Mouse (Mus musculus) stomach, embryonic 15.5 days (tissue): ENCODE results near the gene Prpf40a. TPM values are rescaled to one million over a fixed set of nuclear protein-coding genes. Genes with fewer than 3 reads are reported as not detected.
A peak's percentile ranks its signal among the peaks of the same experiment; 100 is the strongest.

Experiments
- ATAC-seq: fragments of 200-750 bp; cut with Nextera tagmentation; 2 replicates; pipeline ENCODE4 v1.8.0; 2017; ENCODE audit warnings: low read depth, moderate number of reproducible peaks, moderate TSS enrichment; ENCODE audit not compliant: insufficient read depth, low FRiP score
- H3K27ac ChIP-seq: fragments of 300-500 bp; sonication (generic); 2 replicates; pipeline ENCODE4 v1.5.1; 2015; ENCODE audit warnings: mild to moderate bottlenecking, inconsistent platforms
- H3K27me3 ChIP-seq: fragments of 300-500 bp; sonication (generic); replicated peaks from 2 replicates; pipeline ENCODE4 v1.6.1; 2015; ENCODE audit warnings: inconsistent platforms
- H3K36me3 ChIP-seq: fragments of 300-500 bp; sonication (generic); 2 replicates; pipeline ENCODE4 v1.6.1; 2015; ENCODE audit warnings: inconsistent platforms
- H3K4me1 ChIP-seq: fragments of 300-500 bp; sonication (generic); 2 replicates; pipeline ENCODE4 v1.6.1; 2015; ENCODE audit warnings: inconsistent platforms
- H3K4me2 ChIP-seq: fragments of 300-500 bp; sonication (generic); 2 replicates; pipeline ENCODE4 v1.6.1; 2015; ENCODE audit warnings: mild to moderate bottlenecking, inconsistent platforms
- H3K4me3 ChIP-seq: fragments of 300-500 bp; sonication (generic); replicated peaks from 2 replicates; pipeline ENCODE4 v1.5.1; 2015; ENCODE audit warnings: inconsistent platforms
- H3K9ac ChIP-seq: fragments of 300-500 bp; sonication (generic); 2 replicates; pipeline ENCODE4 v1.6.1; 2015; ENCODE audit warnings: inconsistent platforms
- H3K9me3 ChIP-seq: fragments of 300-500 bp; sonication (generic); 2 replicates; pipeline ENCODE4 v1.6.1; 2016; ENCODE audit warnings: inconsistent platforms
- WGBS: fragments of 180-500 bp; shearing (Covaris S2); methylation state at CpG from one replicate; pipeline ENCODE4 v1.1.7; 2015; 5-methylcytosine and 5-hydroxymethylcytosine counted together
- polyA plus RNA-seq: library from polyadenylated mRNA; unstranded; fragments of >200 nt; fragmentation: Nextera tagmentation; extraction: Ambion mirVana; gene quantifications from 2 replicates; pipeline ENCODE4 v1.2.1, GENCODE M21; 2015

Gene Prpf40a
- polyA plus RNA-seq, 1 experiment from 2014 or later: 131 TPM

- peak overlapping the region; percentile 30 for H3K4me3 ChIP-seq
- no peak for ATAC-seq
- WGBS: 61% methylated on average over 3 of the region's 3 CpGs
- 0 out of 2 replicates have a peak, but pooled peaks cover 3% of the 10 kb centered on the region for H3K36me3 ChIP-seq
- H3K27me3 ChIP-seq: no peaks in the 10 kb centered on the region
- H3K4me2 ChIP-seq: peak overlapping the region; percentile 54
- no peak overlapping the region for H3K27ac ChIP-seq
- H3K9ac ChIP-seq: no peak overlapping the region
- no peaks in the 10 kb centered on the region for H3K9me3 ChIP-seq
- H3K4me1 ChIP-seq: peaks cover 8% of the 10 kb centered on the region; the same call in 1 of the 2 replicates
Observed at GRCm38 (mm10) chr2:53189811-53190210, 1.3 kb downstream of the Prpf40a start.

DNA sequence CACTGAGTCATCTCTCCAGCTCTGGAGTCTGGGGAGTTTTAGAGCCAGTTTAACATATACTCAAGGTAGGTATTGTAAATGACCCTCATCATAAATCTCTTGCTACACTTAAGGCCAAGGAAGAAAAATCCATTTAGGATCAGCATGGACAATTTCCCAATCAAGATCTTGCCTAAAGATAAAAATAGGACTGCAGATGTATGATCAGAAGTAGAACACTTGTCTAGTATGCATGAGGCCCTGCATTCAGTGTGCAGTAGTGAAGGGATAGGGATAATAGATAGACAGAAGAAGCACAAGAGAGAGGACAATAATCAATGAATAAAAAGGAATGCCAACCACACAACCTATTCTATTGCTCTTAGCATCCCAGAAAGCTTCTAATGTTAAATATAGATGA, 11.2 kb downstream of the Prpf40a start:
- H3K4me1 ChIP-seq: no peaks in the 10 kb centered on the region

DNA sequence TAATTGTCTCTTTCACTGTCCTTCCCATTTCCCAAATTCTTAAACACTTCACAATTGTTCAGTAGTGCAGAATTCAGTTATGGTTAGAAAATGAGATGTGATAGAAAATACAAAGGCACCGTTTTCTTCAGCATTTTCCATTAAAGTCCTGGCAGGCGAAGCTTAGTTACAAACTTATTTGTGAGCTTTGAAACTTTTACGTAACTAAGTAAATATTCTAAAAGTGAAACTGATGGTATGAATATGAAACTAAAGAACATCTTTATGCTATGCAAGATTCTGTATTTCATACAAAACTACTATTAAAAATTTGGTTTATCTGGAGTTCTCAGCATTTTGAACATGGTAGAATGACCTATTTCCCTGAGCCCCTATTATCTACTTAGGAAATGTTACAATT, 12.1 kb downstream of the Prpf40a start:
- H3K4me1 ChIP-seq: no peaks in the 10 kb centered on the region
- WGBS: 80% methylated on average over 3 of the region's 3 CpGs
- H3K27me3 ChIP-seq: no peaks in the 10 kb centered on the region
- H3K4me3 ChIP-seq: no peak overlapping the region
- H3K36me3 ChIP-seq: peaks cover 6% of the 10 kb centered on the region; the same call in 1 of the 2 replicates
- no peak overlapping the region for H3K4me2 ChIP-seq
- no peaks in the 10 kb centered on the region for H3K9me3 ChIP-seq
- no peak for ATAC-seq
- H3K9ac ChIP-seq: no peak overlapping the region
- no peak overlapping the region for H3K27ac ChIP-seq

More for the DNA sequence above, 11.2 kb downstream of the Prpf40a start:
- no peak overlapping the region for H3K4me2 ChIP-seq
- no peak overlapping the region for H3K4me3 ChIP-seq
- no peaks in the 10 kb centered on the region for H3K9me3 ChIP-seq
- H3K36me3 ChIP-seq: no peaks in the 10 kb centered on the region
- no peak overlapping the region for H3K27ac ChIP-seq
- H3K9ac ChIP-seq: no peak overlapping the region
- no peaks in the 10 kb centered on the region for H3K27me3 ChIP-seq
- ATAC-seq: no peak

DNA sequence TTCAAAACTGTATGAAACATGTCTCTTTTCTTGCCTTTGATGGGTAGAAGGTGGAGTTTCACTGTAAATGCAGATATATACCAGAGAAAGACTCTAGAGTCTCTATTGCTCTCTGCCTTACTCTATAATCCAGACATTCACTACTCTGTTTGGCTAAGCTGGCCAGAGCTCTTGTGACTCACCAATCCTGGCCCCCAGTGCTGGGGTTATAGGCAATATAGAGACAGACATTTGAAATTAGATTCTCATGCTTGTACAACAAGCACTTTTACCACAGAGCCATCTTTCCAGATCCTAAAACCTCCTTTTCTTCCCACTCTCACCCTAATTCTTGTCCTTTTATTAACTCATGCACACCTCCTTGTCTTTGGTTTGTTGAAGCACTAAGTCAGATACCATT, 17.1 kb downstream of the Prpf40a start:
- Histone ChIP-seq H3K9me3 (no peaks in the 10 kb centered on the region), H3K4me1 (no peaks in the 10 kb centered on the region), H3K27me3 (no peaks in the 10 kb centered on the region), H3K27ac (no peak overlapping the region), H3K4me3 (no peak overlapping the region), H3K4me2 (no peak overlapping the region), H3K9ac (no peak overlapping the region), H3K36me3 (peaks cover 6% of the 10 kb centered on the region; the same call in 1 of the 2 replicates)
- ATAC-seq: no peak

GRCm38 (mm10) chr2:53146852-53147251, 44.2 kb downstream of the Prpf40a start:
- Histone ChIP-seq H3K36me3 (peaks cover 11% of the 10 kb centered on the region), H3K9ac (no peak overlapping the region), H3K4me3 (no peak overlapping the region), H3K4me2 (no peak overlapping the region), H3K27ac (no peak overlapping the region), H3K27me3 (no peaks in the 10 kb centered on the region), H3K9me3 (no peaks in the 10 kb centered on the region), H3K4me1 (no peaks in the 10 kb centered on the region)
- ATAC-seq: no peak

- ATAC-seq: no peak
- 90% methylated on average over 9 of the region's 9 CpGs for WGBS
- peaks cover 4% of the 10 kb centered on the region; the same call in 1 of the 2 replicates for H3K36me3 ChIP-seq
Observed at GRCm38 (mm10) chr2:53131567-53131966, 59.5 kb downstream of the Prpf40a start.

DNA sequence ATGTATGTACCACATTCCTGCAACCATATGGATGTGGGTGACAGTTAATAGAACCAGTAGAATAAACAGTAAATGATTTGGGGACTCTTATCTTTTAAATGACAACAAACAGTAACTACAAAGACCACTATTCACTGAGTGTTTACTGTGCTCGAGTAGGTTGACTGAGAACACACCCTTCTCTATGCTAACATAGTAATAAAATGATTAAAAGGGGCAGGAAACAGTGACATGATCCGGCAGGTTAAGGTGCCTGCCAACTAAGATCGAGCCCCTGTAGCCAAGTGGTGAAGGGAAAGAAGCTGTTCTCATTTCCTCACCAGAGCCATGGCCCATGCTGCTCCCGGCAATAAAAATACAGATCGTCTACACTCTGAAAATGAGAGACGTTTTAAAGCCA, 62.0 kb downstream of the Prpf40a start:
- Histone ChIP-seq H3K9ac (no peak overlapping the region), H3K27me3 (no peaks in the 10 kb centered on the region), H3K4me1 (no peaks in the 10 kb centered on the region), H3K9me3 (no peaks in the 10 kb centered on the region), H3K4me2 (no peak overlapping the region), H3K4me3 (no peak overlapping the region), H3K27ac (no peak overlapping the region), H3K36me3 (peaks cover 4% of the 10 kb centered on the region; the same call in 1 of the 2 replicates)
- WGBS: 59% methylated on average over 6 of the region's 6 CpGs
- ATAC-seq: peak; percentile 35; the same call in 1 of the 2 replicates

More at GRCm38 (mm10) chr2:53131567-53131966, 59.5 kb downstream of the Prpf40a start:
- Histone ChIP-seq H3K4me3 (no peak overlapping the region), H3K9me3 (no peaks in the 10 kb centered on the region), H3K27me3 (no peaks in the 10 kb centered on the region), H3K4me1 (no peaks in the 10 kb centered on the region), H3K27ac (no peak overlapping the region), H3K9ac (no peak overlapping the region), H3K4me2 (no peak overlapping the region)

- 83% methylated on average over 3 of the region's 3 CpGs for WGBS
- no peak overlapping the region for H3K27ac ChIP-seq
- no peaks in the 10 kb centered on the region for H3K4me1 ChIP-seq
- peaks cover 4% of the 10 kb centered on the region; the same call in 1 of the 2 replicates for H3K36me3 ChIP-seq
- ATAC-seq: no peak
- H3K9me3 ChIP-seq: no peaks in the 10 kb centered on the region
- no peak overlapping the region for H3K4me3 ChIP-seq
- H3K4me2 ChIP-seq: no peak overlapping the region
- H3K27me3 ChIP-seq: no peaks in the 10 kb centered on the region
- no peak overlapping the region for H3K9ac ChIP-seq
Observed at GRCm38 (mm10) chr2:53125998-53126397, 65.1 kb downstream of the Prpf40a start.

DNA sequence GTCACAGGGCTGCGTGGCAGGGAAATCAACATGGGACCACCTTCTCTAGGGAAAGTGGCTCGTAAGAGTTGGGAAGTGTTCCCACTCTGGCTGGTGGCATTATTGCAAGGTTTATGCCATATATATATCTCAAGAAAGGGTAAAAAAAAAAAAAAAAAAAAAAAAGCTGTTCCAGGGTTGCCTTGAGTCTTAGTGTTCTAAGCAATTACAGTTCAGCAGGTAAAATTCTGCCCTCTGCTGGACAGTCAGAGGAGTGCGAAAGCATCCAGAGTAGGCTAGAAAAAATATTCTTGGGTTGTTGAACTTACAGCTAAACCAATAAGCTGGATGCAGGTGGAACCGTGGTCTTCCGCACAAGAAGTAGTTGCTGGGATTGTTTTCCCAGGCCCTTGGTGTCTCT, 69.3 kb downstream of the Prpf40a start:
- no peaks in the 10 kb centered on the region for H3K9me3 ChIP-seq
- no peak overlapping the region for H3K4me3 ChIP-seq
- WGBS: 68% methylated on average over 5 of the region's 5 CpGs
- H3K36me3 ChIP-seq: peaks cover 9% of the 10 kb centered on the region; the same call in 1 of the 2 replicates
- ATAC-seq: no peak
- H3K27me3 ChIP-seq: no peaks in the 10 kb centered on the region
- H3K4me2 ChIP-seq: no peak overlapping the region
- no peak overlapping the region for H3K9ac ChIP-seq
- H3K27ac ChIP-seq: no peak overlapping the region
- H3K4me1 ChIP-seq: no peaks in the 10 kb centered on the region

GRCm38 (mm10) chr2:53108547-53108946, 82.5 kb downstream of the Prpf40a start:
- Histone ChIP-seq H3K9ac (no peak overlapping the region), H3K4me2 (no peak overlapping the region), H3K4me3 (no peak overlapping the region), H3K27me3 (no peaks in the 10 kb centered on the region), H3K36me3 (peaks cover 8% of the 10 kb centered on the region; the same call in 1 of the 2 replicates), H3K9me3 (no peaks in the 10 kb centered on the region), H3K27ac (no peak overlapping the region), H3K4me1 (no peaks in the 10 kb centered on the region)
- WGBS: 69% methylated on average over 5 of the region's 5 CpGs
- ATAC-seq: no peak

DNA sequence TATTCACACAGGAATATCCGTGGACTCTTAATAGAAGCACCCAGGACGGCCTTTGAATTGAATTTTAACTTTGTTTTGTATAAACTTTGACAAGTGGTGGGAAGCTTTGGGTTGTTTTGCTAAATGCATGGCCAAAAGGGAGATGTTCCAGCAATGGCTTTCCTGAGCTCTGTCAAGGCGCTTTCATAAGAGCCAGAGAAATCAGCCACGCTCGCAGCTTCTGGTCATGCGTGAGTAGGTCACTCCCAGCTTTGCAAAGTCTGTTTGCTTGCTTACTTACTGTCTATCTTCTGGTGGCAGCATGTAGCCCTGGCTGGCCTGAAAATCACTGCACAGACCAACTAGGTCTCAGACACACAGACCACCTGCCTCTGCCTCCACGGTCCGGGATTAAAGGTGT, 84.6 kb downstream of the Prpf40a start:
- no peak overlapping the region for H3K4me2 ChIP-seq
- H3K27me3 ChIP-seq: no peaks in the 10 kb centered on the region
- no peak overlapping the region for H3K9ac ChIP-seq
- no peaks in the 10 kb centered on the region for H3K9me3 ChIP-seq
- WGBS: 85% methylated on average over 8 of the region's 8 CpGs
- no peak for ATAC-seq
- H3K4me1 ChIP-seq: no peaks in the 10 kb centered on the region
- H3K4me3 ChIP-seq: no peak overlapping the region
- no peak overlapping the region for H3K27ac ChIP-seq
- peaks cover 8% of the 10 kb centered on the region; the same call in 1 of the 2 replicates for H3K36me3 ChIP-seq

GRCm38 (mm10) chr2:53106056-53106455, 85.0 kb downstream of the Prpf40a start:
- Histone ChIP-seq H3K4me3 (no peak overlapping the region), H3K9me3 (no peaks in the 10 kb centered on the region), H3K27me3 (no peaks in the 10 kb centered on the region), H3K4me1 (no peaks in the 10 kb centered on the region), H3K36me3 (peaks cover 8% of the 10 kb centered on the region; the same call in 1 of the 2 replicates), H3K4me2 (no peak overlapping the region), H3K27ac (no peak overlapping the region), H3K9ac (no peak overlapping the region)
- no peak for ATAC-seq
- 76% methylated on average over 7 of the region's 7 CpGs for WGBS

- H3K27me3 ChIP-seq: no peaks in the 10 kb centered on the region
- H3K4me2 ChIP-seq: no peak overlapping the region
- no peak for ATAC-seq
- no peak overlapping the region for H3K9ac ChIP-seq
- no peaks in the 10 kb centered on the region for H3K9me3 ChIP-seq
- peaks cover 8% of the 10 kb centered on the region; the same call in 1 of the 2 replicates for H3K36me3 ChIP-seq
- no peak overlapping the region for H3K4me3 ChIP-seq
- WGBS: 93% methylated on average over 10 of the region's 10 CpGs
- H3K4me1 ChIP-seq: no peaks in the 10 kb centered on the region
- H3K27ac ChIP-seq: no peak overlapping the region
Observed at GRCm38 (mm10) chr2:53105408-53105807, 85.7 kb downstream of the Prpf40a start.
